Mouse (Mus musculus): ENCODE measurements at regions not wholly inside any gene's neighbourhood (a gene's known extent, or its start where the extent isn't known, plus 50 kb on each side); places are given as distances from the start of the nearest gene placed in this dataset.

- DNase-seq, result no peak
Observed at GRCm38 (mm10) chr10:37589009-37589408, 450.3 kb upstream of the Marcks start.

GRCm38 (mm10) chr10:37571171-37571570 is 432.5 kb upstream of the Marcks start:
- no peak for DNase-seq

- no peak for DNase-seq
Observed at GRCm38 (mm10) chr10:37561705-37562104, 423.0 kb upstream of the Marcks start.

- DNase-seq, result no peak
Observed at GRCm38 (mm10) chr10:37549446-37549845, 410.7 kb upstream of the Marcks start.

GRCm38 (mm10) chr10:37540703-37541102 is 402.0 kb upstream of the Marcks start:
- no peak for DNase-seq

GRCm38 (mm10) chr10:37505966-37506615 is 367.4 kb upstream of the Marcks start:
- DNase-seq, result no peak

GRCm38 (mm10) chr10:37504468-37504867 is 365.7 kb upstream of the Marcks start:
- no peak for DNase-seq

- no peak for DNase-seq
Observed at GRCm38 (mm10) chr10:37502505-37502904, 363.8 kb upstream of the Marcks start.

- DNase-seq, result no peak
Observed at GRCm38 (mm10) chr10:37501043-37501442, 362.3 kb upstream of the Marcks start.

GRCm38 (mm10) chr10:37495467-37495866 is 356.7 kb upstream of the Marcks start:
- DNase-seq, result no peak

- no peak for DNase-seq
Observed at GRCm38 (mm10) chr10:37494552-37495166, 355.9 kb upstream of the Marcks start.

- no peak for DNase-seq
Observed at GRCm38 (mm10) chr10:37494098-37494497, 355.4 kb upstream of the Marcks start.

GRCm38 (mm10) chr10:37484311-37485023 is 345.7 kb upstream of the Marcks start:
- DNase-seq, result no peak

GRCm38 (mm10) chr10:37483521-37483920 is 344.8 kb upstream of the Marcks start:
- DNase-seq, result no peak

- no peak for DNase-seq
Observed at GRCm38 (mm10) chr10:37481879-37482278, 343.2 kb upstream of the Marcks start.

- no peak for DNase-seq
Observed at GRCm38 (mm10) chr10:37480331-37480730, 341.6 kb upstream of the Marcks start.

GRCm38 (mm10) chr10:37478108-37478507 is 339.4 kb upstream of the Marcks start:
- DNase-seq, result no peak

- DNase-seq, result no peak
Observed at GRCm38 (mm10) chr10:37473086-37473485, 334.4 kb upstream of the Marcks start.

- DNase-seq, result no peak
Observed at GRCm38 (mm10) chr10:37457384-37457783, 318.7 kb upstream of the Marcks start.

- no peak for DNase-seq
Observed at GRCm38 (mm10) chr10:37449894-37450293, 311.2 kb upstream of the Marcks start.

- DNase-seq, result no peak
Observed at GRCm38 (mm10) chr10:37447333-37448204, 308.8 kb upstream of the Marcks start.

GRCm38 (mm10) chr10:37439863-37440613 is 301.3 kb upstream of the Marcks start:
- no peak for DNase-seq
